Mouse (Mus musculus): ENCODE results near the gene Aldh1l1. TPM values are rescaled to one million over a fixed set of nuclear protein-coding genes. Genes with fewer than 3 reads are reported as not detected.

The Aldh1l1 gene
- total RNA-seq, 2 experiments from 2014 or later, result 1.7 to 4.9 TPM

- DNase-seq, result peak; percentile 85 to 93
Measured at GRCm38 (mm10) chr6:90470947-90471541, 15.2 kb upstream of the Aldh1l1 start.

GRCm38 (mm10) chr6:90472079-90472478 is 14.1 kb upstream of the Aldh1l1 start:
- peak in 1 of 2 experiments; percentile 30 for DNase-seq

- no peak for DNase-seq
Measured at GRCm38 (mm10) chr6:90472697-90473096, 13.5 kb upstream of the Aldh1l1 start.

GRCm38 (mm10) chr6:90473630-90474360 is 12.4 kb upstream of the Aldh1l1 start:
- DNase-seq, result peak in 1 of 2 experiments; percentile 16

- DNase-seq, result no peak
Measured at GRCm38 (mm10) chr6:90474361-90474750, 11.9 kb upstream of the Aldh1l1 start.

- peak in 1 of 2 experiments; percentile 26 for DNase-seq
Measured at GRCm38 (mm10) chr6:90475176-90475853, 10.9 kb upstream of the Aldh1l1 start.

- DNase-seq, result no peak
Measured at GRCm38 (mm10) chr6:90475854-90476212, 10.4 kb upstream of the Aldh1l1 start.

- DNase-seq, result peak; percentile 69 to 71
Measured at GRCm38 (mm10) chr6:90476941-90477518, 9.2 kb upstream of the Aldh1l1 start.

- no peak for DNase-seq
Measured at GRCm38 (mm10) chr6:90484249-90484648, 2.0 kb upstream of the Aldh1l1 start.

- DNase-seq, result no peak
Measured at GRCm38 (mm10) chr6:90484876-90485275, 1.4 kb upstream of the Aldh1l1 start.

GRCm38 (mm10) chr6:90487531-90487930 is 1.3 kb downstream of the Aldh1l1 start:
- DNase-seq, result no peak

- no peak for DNase-seq
Measured at GRCm38 (mm10) chr6:90489532-90489931, 3.3 kb downstream of the Aldh1l1 start.

- no peak for DNase-seq
Measured at GRCm38 (mm10) chr6:90490976-90491375, 4.7 kb downstream of the Aldh1l1 start.

GRCm38 (mm10) chr6:90491956-90492744 is 5.9 kb downstream of the Aldh1l1 start:
- DNase-seq, result no peak

- no peak for DNase-seq
Measured at GRCm38 (mm10) chr6:90494155-90494554, 7.9 kb downstream of the Aldh1l1 start.

GRCm38 (mm10) chr6:90494566-90494965 is 8.3 kb downstream of the Aldh1l1 start:
- DNase-seq, result no peak

GRCm38 (mm10) chr6:90495282-90495912 is 9.2 kb downstream of the Aldh1l1 start:
- DNase-seq, result peak; percentile 69 to 70

GRCm38 (mm10) chr6:90496217-90496616 is 10.0 kb downstream of the Aldh1l1 start:
- peak; percentile 47 to 55 for DNase-seq

- DNase-seq, result no peak
Measured at GRCm38 (mm10) chr6:90499509-90499908, 13.3 kb downstream of the Aldh1l1 start.

GRCm38 (mm10) chr6:90501222-90501940 is 15.2 kb downstream of the Aldh1l1 start:
- peak; percentile 51 to 61 for DNase-seq

GRCm38 (mm10) chr6:90505906-90506305 is 19.7 kb downstream of the Aldh1l1 start:
- peak; percentile 58 to 65 for DNase-seq

All from heart, adult 18-20 months (tissue).